Mouse (Mus musculus) heart, adult 9 months (tissue): ENCODE measurements around the gene Kcnq5.
"Not testable (repeated sequence)": the region's sequence is repeated elsewhere in the genome, so short reads cannot be mapped to it uniquely, and the experiment has no call there.

ENCODE experiments used
- DNase-seq, 2 experiments: peaks; one replicate each; pipeline ENCODE4 v3.0.0; 2022; ENCODE audit warnings: low spot score in 2 of 2

Gene Kcnq5

GRCm38 (mm10) chr1:21838534-21838933 lies 123.2 kb downstream of the Kcnq5 start:
- DNase-seq = no peak

GRCm38 (mm10) chr1:21837387-21837786 lies 124.4 kb downstream of the Kcnq5 start:
- no peak for DNase-seq

DNA sequence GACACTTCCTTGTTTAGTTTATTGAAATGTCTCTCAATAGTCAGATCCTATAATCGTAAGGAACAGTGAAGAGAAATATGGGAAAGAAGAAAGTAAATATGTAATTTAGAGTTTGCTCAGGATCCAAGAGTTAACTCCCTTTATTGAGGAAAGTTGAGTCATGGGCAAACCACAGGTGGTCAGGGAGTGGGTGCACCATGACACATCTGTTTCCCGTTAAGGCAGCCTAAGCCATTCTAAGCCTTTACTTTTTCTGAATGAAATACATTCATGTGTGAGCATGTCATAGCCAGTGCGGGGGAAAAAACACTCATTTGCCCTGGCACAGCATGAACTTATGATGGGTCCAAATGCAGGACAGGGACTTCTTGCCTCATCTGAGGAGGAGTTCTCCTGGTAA lies 125.4 kb downstream of the Kcnq5 start:
- no peak for DNase-seq

- DNase-seq = peak; percentile 23 to 46
Measured at GRCm38 (mm10) chr1:21829909-21830455, 131.8 kb downstream of the Kcnq5 start.

- DNase-seq = no peak
Measured at GRCm38 (mm10) chr1:21820066-21820630, 141.6 kb downstream of the Kcnq5 start.

GRCm38 (mm10) chr1:21805064-21805463 lies 156.7 kb downstream of the Kcnq5 start:
- DNase-seq = no peak

- no peak for DNase-seq
Measured at GRCm38 (mm10) chr1:21804477-21804866, 157.3 kb downstream of the Kcnq5 start.

DNA sequence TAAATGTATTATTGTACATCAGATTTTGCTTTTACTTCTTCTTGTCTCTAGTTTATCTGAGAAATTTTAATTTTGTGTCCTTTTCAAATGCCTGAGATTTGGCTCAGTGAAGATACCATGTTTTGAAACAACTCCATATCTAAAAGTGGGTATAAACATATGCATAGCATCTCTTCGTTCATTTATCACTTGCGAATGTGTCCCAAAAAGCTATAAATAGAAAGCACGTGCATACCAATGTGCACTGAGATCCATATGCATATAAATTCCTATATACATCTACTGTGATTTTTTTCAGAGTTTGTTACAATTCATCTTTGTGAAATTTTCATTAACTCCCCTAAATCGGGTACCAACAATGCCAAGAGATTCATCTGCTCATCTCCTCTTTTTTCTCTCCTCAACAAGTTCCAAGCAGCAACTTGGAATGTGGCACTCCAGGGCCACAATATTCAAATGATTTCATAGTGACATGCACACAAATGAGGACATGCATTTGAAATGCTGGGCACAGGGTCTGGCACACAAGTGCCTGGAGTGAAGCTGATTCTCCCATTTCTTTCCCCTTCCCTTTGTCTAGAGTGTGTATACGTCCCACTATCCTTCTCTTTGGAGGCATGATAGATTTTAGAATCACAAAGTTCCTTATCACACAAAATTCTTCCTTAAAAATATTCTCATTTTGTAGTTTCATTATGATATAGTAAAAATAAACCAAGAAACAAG lies 157.8 kb downstream of the Kcnq5 start:
- DNase-seq = no peak

- no peak for DNase-seq
Measured at GRCm38 (mm10) chr1:21780746-21781145, 181.0 kb downstream of the Kcnq5 start.

- no peak for DNase-seq
Measured at GRCm38 (mm10) chr1:21777560-21777959, 184.2 kb downstream of the Kcnq5 start.

- DNase-seq = no peak
Measured at GRCm38 (mm10) chr1:21773931-21774330, 187.8 kb downstream of the Kcnq5 start.

DNA sequence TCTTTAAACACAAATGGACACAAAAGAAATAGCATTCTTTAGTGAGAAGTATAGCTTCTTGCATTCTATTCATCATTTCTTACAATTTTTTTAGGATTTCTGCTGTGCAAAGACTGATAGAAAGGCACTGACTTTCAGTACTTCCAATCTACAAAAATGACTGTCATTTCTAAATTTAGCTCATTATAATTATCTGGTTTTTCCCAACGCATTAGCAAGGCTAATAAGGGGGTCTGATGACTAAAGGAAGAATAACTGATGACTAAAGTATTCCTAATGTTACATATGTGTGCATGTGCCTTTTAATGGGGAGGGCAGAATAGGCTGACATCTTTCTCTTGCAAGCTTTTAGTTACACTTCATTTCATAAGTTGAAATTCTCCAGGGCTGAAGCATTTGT lies 191.2 kb downstream of the Kcnq5 start:
- no peak for DNase-seq

GRCm38 (mm10) chr1:21749297-21749696 lies 212.4 kb downstream of the Kcnq5 start:
- DNase-seq = peak; percentile 1 to 4

GRCm38 (mm10) chr1:21729131-21729530 lies 232.6 kb downstream of the Kcnq5 start:
- no peak for DNase-seq

- DNase-seq = not testable (repeated sequence)
Measured at GRCm38 (mm10) chr1:21723231-21723630, 238.5 kb downstream of the Kcnq5 start.

DNA sequence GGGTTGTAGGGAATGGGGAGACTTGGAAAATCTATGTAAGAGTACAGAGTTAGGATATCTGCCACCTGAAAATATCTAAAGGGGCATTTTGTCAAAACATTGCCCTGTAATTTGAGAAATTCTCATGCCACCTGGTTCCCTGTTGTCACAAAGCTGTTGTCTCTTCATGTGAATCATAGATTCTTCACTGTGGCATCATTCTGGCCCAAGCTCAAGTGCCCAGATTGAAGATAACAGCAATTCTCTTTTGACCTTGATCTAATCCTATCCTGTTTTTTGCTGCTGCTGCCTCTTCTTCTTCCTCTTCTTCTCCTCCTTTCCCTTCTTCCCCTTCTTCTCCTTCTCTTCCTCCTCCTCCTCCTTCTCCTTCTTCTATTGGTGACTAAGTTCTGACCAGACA lies 240.5 kb downstream of the Kcnq5 start:
- DNase-seq = no peak

GRCm38 (mm10) chr1:21714816-21715215 lies 246.9 kb downstream of the Kcnq5 start:
- no peak for DNase-seq

DNA sequence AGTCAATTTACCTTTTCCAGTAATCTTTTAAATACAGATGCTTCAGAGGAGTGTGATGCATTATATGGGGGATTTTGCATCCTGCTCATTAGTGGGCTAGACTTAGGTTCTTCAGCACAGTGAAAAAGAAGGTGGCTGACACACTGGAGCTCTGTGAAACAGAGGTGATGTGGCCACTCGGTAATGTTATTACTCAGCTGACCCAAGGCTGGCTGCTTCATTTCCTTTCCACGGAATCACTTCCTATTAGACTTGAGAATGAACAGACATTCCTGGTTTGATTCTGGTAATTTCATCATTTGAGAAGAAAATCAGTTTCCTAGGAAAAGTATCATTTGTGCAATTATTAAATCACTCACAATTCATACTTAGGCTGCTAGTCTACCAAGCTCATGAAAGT lies 249.0 kb downstream of the Kcnq5 start:
- no peak for DNase-seq

- no peak for DNase-seq
Measured at GRCm38 (mm10) chr1:21690458-21690857, 271.3 kb downstream of the Kcnq5 start.

- no peak for DNase-seq
Measured at GRCm38 (mm10) chr1:21688918-21689317, 272.8 kb downstream of the Kcnq5 start.

GRCm38 (mm10) chr1:21684444-21684843 lies 277.3 kb downstream of the Kcnq5 start:
- no peak for DNase-seq

DNA sequence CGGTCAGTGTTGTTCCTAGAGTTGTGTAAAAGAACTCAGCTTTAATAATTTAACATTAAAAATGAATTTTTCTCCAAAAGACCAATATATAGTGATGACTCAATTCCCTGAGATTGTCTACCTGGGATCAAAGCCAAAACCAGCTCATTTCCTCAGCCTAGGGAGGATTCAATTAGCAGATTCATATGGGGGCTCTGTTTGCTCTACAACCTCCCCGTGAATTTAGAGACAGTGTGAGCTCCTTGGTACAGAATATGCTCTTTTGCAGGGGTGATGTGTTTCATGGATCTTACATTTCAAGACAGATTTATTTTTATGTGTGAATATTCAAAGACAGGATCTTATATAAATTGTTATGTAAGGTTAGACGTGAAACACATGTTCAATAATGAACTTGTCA lies 284.9 kb downstream of the Kcnq5 start:
- DNase-seq = no peak

DNA sequence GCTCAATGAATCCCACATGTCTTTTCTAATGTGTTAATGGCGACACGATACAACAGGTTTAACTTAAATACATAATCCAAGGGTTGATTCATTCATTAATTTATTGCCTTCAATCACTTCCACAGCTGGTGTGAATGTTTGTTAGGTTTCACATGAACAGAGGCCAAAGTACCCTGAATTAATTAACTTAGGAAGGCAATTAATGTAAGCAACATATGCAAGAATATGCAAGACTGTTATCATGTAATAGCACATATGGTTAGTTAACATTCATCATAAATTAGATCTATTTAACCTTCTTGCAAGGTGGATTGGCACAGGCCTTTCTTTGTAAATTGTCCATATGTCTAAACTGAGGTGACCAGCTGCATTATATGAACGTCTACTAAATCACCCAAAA lies 300.9 kb downstream of the Kcnq5 start:
- no peak for DNase-seq
